Comparison of ENCODE assay signal across 8 mouse cellular contexts in the genomic region with DNA sequence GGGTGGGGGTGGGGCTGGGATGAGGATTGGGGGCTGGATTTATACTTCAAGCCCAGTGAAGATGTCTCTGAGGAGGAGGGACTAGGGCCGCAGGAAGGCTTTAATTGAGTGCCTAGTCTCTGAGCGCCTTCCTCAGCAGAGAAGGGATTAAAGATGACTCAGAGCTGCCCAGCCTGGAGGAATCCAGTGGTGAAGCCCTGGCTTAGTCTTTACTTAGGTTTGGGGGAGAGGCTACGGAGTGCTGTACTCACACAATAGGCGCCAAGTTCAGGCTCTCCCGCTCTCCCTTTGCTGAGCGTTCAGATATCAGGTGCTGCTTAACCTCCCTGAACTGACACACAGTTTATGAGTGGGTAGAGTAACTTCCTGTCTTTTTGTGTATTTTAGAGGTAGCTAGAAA.
A peak's percentile ranks its signal among the peaks of the same experiment; 100 is the strongest.
DNase-seq lines count a peak whose midpoint lies in the region; ATAC-seq lines count a peak whose summit lies in the region.

No protein-coding gene starts in this region.

- ATAC-seq in granulocyte monocyte progenitor cell, adult 5-6 weeks (replicated peaks; ENCODE audit: poor library complexity, severe bottlenecking) = peak; percentile 43

- intact Hi-C loops in gastrocnemius, postnatal 36 days (cut with DNase I) = loop anchor here (5.0 kb wide), 1 partner anchor 90 kb away; no protein-coding TSS in a partner anchor

- DNase-seq in CD4-positive, CD25-positive, alpha-beta regulatory T cell, adult 2 months (ENCODE audit: low read depth, low spot score) = peak; percentile 69
- DNase-seq in Muller cell, postnatal 12 days (ENCODE audit: inconsistent ontology term) = peak; percentile 81
- peak; percentile 51 for DNase-seq in cerebellum, adult 9-11 months
- DNase-seq in kidney, adult 9 months = peak; percentile 31
- DNase-seq in lung, postnatal 10 days = peak; percentile 29
- DNase-seq in retina, embryonic 14.5 days (ENCODE audit: low spot score) = peak; percentile 56
- no peak for DNase-seq in gastrocnemius, postnatal 36 days

Comparison
In these comparisons a context has a peak if more than half of its experiments do, and no peak if none do; other contexts are left out.
1. DNase-seq: peak in CD4-positive, CD25-positive, alpha-beta regulatory T cell, adult 2 months (single experiment), Muller cell, postnatal 12 days (single experiment), cerebellum, adult 9-11 months (single experiment), kidney, adult 9 months (single experiment), lung, postnatal 10 days (single experiment) and retina, embryonic 14.5 days (single experiment); none in gastrocnemius, postnatal 36 days (0 of 2).